Comparison of ENCODE assay signal across 8 mouse cellular contexts in the genomic region with DNA sequence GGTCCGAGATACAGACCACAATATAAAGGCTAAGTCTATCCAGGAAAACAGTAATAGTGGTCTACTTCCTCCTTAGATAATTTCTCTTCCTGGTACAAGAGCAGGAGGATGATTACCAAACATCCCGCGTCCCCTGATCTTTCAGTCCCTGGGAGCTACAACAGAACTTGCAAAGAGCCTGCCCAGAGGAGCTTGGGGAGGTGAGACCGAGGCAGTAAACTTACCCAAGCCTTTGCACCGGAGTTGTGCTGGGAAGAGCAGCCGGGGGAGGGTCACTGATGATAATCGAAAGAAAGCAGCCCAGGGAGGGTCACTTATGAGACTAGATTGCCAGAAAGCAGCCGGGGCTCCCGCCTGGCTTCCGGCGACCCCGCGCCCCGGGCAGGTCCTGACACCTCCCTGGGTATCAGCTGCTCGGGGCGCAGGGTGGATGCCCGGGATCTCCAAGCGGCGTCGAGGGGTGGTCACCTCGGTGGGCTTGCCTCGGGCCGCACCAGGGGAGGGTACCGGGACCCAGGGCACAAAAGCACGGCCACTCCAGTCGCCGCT. TPM values are rescaled to one million over a fixed set of nuclear protein-coding genes. Genes with fewer than 3 reads are reported as not detected.
A peak's percentile ranks its signal among the peaks of the same experiment; 100 is the strongest.
DNase-seq lines count a peak whose midpoint lies in the region; ATAC-seq lines count a peak whose summit lies in the region.

No protein-coding gene starts in this region.

- peaks cover 29% of the 10 kb centered on the region for H3K36me3 ChIP-seq in embryonic facial prominence, embryonic 14.5 days (ENCODE audit: control insufficient read depth, insufficient read depth, low read length)
- peaks cover 24% of the 10 kb centered on the region for H3K36me3 ChIP-seq in intestine, embryonic 14.5 days (ENCODE audit: control insufficient read depth, insufficient read depth, low read length)

- ATAC-seq in embryonic facial prominence, embryonic 14.5 days (ENCODE audit: low read depth): peak; percentile 11
- ATAC-seq in intestine, embryonic 14.5 days (replicated peaks; ENCODE audit: low FRiP score, low TSS enrichment, low read depth): peak; percentile 62
- peak; percentile 27 for ATAC-seq in megakaryocyte-erythroid progenitor cell, adult 5-6 weeks (replicated peaks; ENCODE audit: low FRiP score, low TSS enrichment, poor library complexity, severe bottlenecking)

- H3K4me1 ChIP-seq in embryonic facial prominence, embryonic 14.5 days (ENCODE audit: control insufficient read depth, insufficient read depth, low read length): peaks cover 6% of the 10 kb centered on the region; the same call in 1 of the 2 replicates
- peaks cover 15% of the 10 kb centered on the region for H3K4me1 ChIP-seq in intestine, embryonic 14.5 days (replicated peaks; ENCODE audit: control insufficient read depth, insufficient read depth, low read length)

- no peaks in the 10 kb centered on the region for H3K27me3 ChIP-seq in embryonic facial prominence, embryonic 14.5 days (replicated peaks; ENCODE audit: control insufficient read depth, insufficient read depth, low read length)
- H3K27me3 ChIP-seq in intestine, embryonic 14.5 days (replicated peaks; ENCODE audit: control insufficient read depth, insufficient read depth, low read length): no peaks in the 10 kb centered on the region

- H3K4me2 ChIP-seq in embryonic facial prominence, embryonic 14.5 days (ENCODE audit: low read depth, low read length): peak overlapping the region; percentile 70
- peak overlapping the region; percentile 60 for H3K4me2 ChIP-seq in intestine, embryonic 14.5 days (ENCODE audit: low read length)

- H3K9ac ChIP-seq in embryonic facial prominence, embryonic 14.5 days (ENCODE audit: low read depth, low read length): peak overlapping the region; percentile 85
- H3K9ac ChIP-seq in intestine, embryonic 14.5 days (ENCODE audit: low read length): peak overlapping the region; percentile 63

- peak overlapping the region; percentile 87 for H3K27ac ChIP-seq in embryonic facial prominence, embryonic 14.5 days (replicated peaks; ENCODE audit: low read depth, low read length)
- peak overlapping the region; percentile 78 for H3K27ac ChIP-seq in intestine, embryonic 14.5 days (ENCODE audit: low read depth)

- WGBS in embryonic facial prominence, embryonic 14.5 days: under 1% methylated on average over 18 of the region's 27 CpGs
- under 1% methylated on average over 26 of the region's 27 CpGs for WGBS in intestine, embryonic 14.5 days

- peak overlapping the region; percentile 95 for H3K4me3 ChIP-seq in embryonic facial prominence, embryonic 14.5 days (ENCODE audit: low read depth, low read length)
- peak overlapping the region; percentile 61 for H3K4me3 ChIP-seq in intestine, embryonic 14.5 days (ENCODE audit: low read depth, low read length)

- H3K9me3 ChIP-seq in embryonic facial prominence, embryonic 14.5 days (ENCODE audit: control insufficient read depth, low read length): no peaks in the 10 kb centered on the region
- H3K9me3 ChIP-seq in intestine, embryonic 14.5 days (ENCODE audit: control insufficient read depth, low read length): no peaks in the 10 kb centered on the region

- DNase-seq in thymus, postnatal 0 days (ENCODE audit: low spot score): peak; percentile 40
- DNase-seq in thymus, adult 18-20 months: no peak
- DNase-seq in embryonic facial prominence, embryonic 14.5 days (ENCODE audit: low spot score): peak; percentile 47
- DNase-seq in intestine, embryonic 14.5 days (ENCODE audit: low spot score): peak; percentile 83
- DNase-seq in right cerebral cortex, postnatal 14 days: no peak
- DNase-seq in spleen, adult 12 weeks (ENCODE audit: low spot score): no peak
- DNase-seq in kidney, adult 8-10 months: no peak

RNA-seq across cellular contexts. Expression of gene Apaf1, which starts 0.5 kb away (rescaled TPM):
- 18.5 and 20.2 TPM in 2 replicates for polyA plus RNA-seq in thymus, postnatal 0 days (2015; fragmentation: Nextera tagmentation; extraction: Ambion mirVana)
- polyA plus RNA-seq in embryonic facial prominence, embryonic 14.5 days (2014; fragmentation: Nextera tagmentation; extraction: Ambion mirVana): 25.9 and 28.5 TPM in 2 replicates
- 25.9 and 28.0 TPM in 2 replicates for polyA plus RNA-seq in intestine, embryonic 14.5 days (2014; fragmentation: Nextera tagmentation; extraction: Ambion mirVana)
- 37.1 and 44.9 TPM in 2 replicates for total RNA-seq in megakaryocyte-erythroid progenitor cell, adult 5-6 weeks (2014; fragmentation: Nextera tagmentation)
- 20.9 and 24.3 TPM in 2 replicates for total RNA-seq in megakaryocyte-erythroid progenitor cell, adult 5-6 weeks (2017)

RNA-seq across cellular contexts. Expression of gene Ikbip, which starts 0.7 kb away (rescaled TPM):
- polyA plus RNA-seq in thymus, postnatal 0 days (2015; fragmentation: Nextera tagmentation; extraction: Ambion mirVana): 12.2 and 12.3 TPM in 2 replicates
- 74.3 and 79.6 TPM in 2 replicates for polyA plus RNA-seq in embryonic facial prominence, embryonic 14.5 days (2014; fragmentation: Nextera tagmentation; extraction: Ambion mirVana)
- 37.2 and 40.2 TPM in 2 replicates for polyA plus RNA-seq in intestine, embryonic 14.5 days (2014; fragmentation: Nextera tagmentation; extraction: Ambion mirVana)
- 11.6 and 16.3 TPM in 2 replicates for total RNA-seq in megakaryocyte-erythroid progenitor cell, adult 5-6 weeks (2014; fragmentation: Nextera tagmentation)
- 17.2 and 38.2 TPM in 2 replicates for total RNA-seq in megakaryocyte-erythroid progenitor cell, adult 5-6 weeks (2017)

RNA-seq across cellular contexts. Expression of gene Slc25a3, which starts 41.8 kb away (rescaled TPM):
- polyA plus RNA-seq in thymus, postnatal 0 days (2015; fragmentation: Nextera tagmentation; extraction: Ambion mirVana): 416 and 468 TPM in 2 replicates
- 515 and 526 TPM in 2 replicates for polyA plus RNA-seq in embryonic facial prominence, embryonic 14.5 days (2014; fragmentation: Nextera tagmentation; extraction: Ambion mirVana)
- 555 and 608 TPM in 2 replicates for polyA plus RNA-seq in intestine, embryonic 14.5 days (2014; fragmentation: Nextera tagmentation; extraction: Ambion mirVana)
- total RNA-seq in megakaryocyte-erythroid progenitor cell, adult 5-6 weeks (2014; fragmentation: Nextera tagmentation): 582 and 663 TPM in 2 replicates
- 247 and 338 TPM in 2 replicates for total RNA-seq in megakaryocyte-erythroid progenitor cell, adult 5-6 weeks (2017)

Comparison
In these comparisons a context has a peak if more than half of its experiments do, and no peak if none do; other contexts are left out.
1. DNase-seq: peak in thymus, postnatal 0 days (single experiment), embryonic facial prominence, embryonic 14.5 days (single experiment) and intestine, embryonic 14.5 days (single experiment); none in thymus, adult 18-20 months (0 of 2), right cerebral cortex, postnatal 14 days (single experiment), spleen, adult 12 weeks (single experiment) and kidney, adult 8-10 months (0 of 2).
2. ATAC-seq: peak in every context shown above with its lines; median percentile 62 in intestine, embryonic 14.5 days; 27 in megakaryocyte-erythroid progenitor cell, adult 5-6 weeks; 11 in embryonic facial prominence, embryonic 14.5 days.